Mouse (Mus musculus) splenic B cell, adult 2 months (primary cell): Measurements from ENCODE around the gene Adcy7.
A peak's percentile ranks its signal among the peaks of the same experiment; 100 is the strongest.

Experiments
- DNase-seq: peaks from one replicate; pipeline ENCODE4 v3.0.0-alpha.2; 2011; ENCODE audit warnings: low read depth, low spot score
- H3K27me3 ChIP-seq: 2 replicates; pipeline ENCODE4 v1.6.1; 2012; ENCODE audit warnings: mild to moderate bottlenecking, low read length, moderate library complexity, mixed read lengths; ENCODE audit not compliant: control insufficient read depth, poor library complexity, insufficient read depth, severe bottlenecking
- H3K36me3 ChIP-seq: 2 replicates; pipeline ENCODE4 v1.6.1; 2012; ENCODE audit warnings: mild to moderate bottlenecking, low read length, moderate library complexity, mixed read lengths; ENCODE audit not compliant: control insufficient read depth, poor library complexity, insufficient read depth, severe bottlenecking

The Adcy7 gene

DNA sequence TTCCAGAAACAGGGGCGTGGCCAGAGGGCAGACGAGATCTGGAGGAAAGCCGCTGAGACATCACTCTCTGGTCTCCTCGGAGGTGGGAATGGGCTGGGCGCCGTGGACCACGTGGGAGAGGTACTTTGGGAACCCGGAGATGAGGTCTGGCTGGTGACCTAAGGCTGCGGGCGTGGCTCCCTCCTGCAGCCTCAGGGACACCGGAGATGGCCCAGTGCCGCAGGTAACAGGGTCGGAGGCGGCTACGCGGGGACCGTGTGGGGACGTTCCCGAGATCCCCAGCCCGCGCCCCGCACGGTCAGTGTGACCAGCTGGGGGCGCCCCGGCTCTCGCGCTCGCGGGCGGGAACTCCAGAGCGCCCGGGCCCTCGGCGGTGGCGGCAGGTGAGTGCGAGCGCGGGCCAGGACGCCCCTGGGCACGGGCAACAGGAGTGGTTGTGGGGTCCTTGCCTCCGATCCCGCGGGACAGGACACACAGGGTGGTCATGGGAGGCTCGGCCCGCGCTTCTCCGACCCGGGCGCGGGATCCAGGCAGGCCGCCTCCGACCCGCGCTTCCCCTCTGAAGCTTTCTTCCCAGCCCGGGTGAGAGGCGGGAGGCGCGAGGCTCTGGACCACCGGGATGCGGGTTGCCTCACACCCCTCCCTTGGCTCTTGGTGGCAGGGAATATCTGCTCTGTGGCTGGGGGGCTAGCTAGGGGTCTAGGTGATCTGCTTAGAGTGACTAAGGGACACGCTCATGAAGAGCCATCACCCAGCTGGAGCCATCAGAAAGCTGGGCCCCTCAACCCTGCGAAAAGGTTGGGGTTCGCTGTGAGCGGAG, at the start of gene Adcy7:
TSS of gene Adcy7 (plus strand) at position 173 of the 820 bp plus-strand sequence.
- H3K27me3 ChIP-seq, result no peaks in the 10 kb centered on the region
- DNase-seq, result peak; percentile 73

DNA sequence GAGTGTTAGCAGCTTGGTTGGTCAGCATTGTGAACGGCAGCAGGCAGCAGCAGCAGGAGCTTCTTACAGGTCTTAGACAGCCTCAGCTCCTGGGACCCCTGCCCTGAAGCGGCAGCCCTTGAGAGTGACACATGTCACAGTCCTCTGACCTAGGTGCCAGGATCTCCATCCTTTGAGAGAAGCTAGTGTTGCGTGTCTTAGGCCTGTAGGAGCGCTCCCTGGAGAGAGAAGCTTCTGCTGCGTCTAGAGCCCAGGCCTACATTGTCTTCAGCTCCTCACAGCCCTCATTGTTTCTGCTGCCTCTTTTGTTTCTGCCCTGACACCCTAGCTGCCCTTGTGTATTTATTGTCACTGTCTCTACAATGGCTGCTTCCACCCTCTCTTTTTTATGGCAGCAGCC, 46.8 kb upstream of the Adcy7 start:
- no peaks in the 10 kb centered on the region for H3K27me3 ChIP-seq
- DNase-seq, result no peak
- no peaks in the 10 kb centered on the region for H3K36me3 ChIP-seq

More for the DNA sequence above, at the start of gene Adcy7:
- no peaks in the 10 kb centered on the region for H3K36me3 ChIP-seq

DNA sequence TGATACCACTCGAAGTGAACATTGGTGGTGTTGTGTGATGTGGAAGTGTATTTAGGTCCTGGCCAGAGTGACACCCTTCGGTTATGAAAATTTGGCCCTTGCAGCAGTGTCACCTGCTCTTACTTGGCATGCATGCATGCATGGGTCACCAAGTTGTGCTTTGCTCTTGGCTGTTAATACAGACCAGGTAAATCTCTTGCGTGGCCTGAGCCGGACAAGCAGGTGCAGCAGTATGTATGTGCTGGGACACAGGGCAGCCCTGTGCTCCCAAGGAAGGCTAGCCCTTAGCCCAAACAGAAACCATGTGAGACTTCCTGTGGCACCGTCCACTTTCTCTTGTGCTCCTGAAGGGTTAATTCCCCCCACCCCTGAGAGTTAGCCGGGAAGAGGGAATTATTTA, 44.4 kb upstream of the Adcy7 start:
- Histone ChIP-seq H3K36me3 (no peaks in the 10 kb centered on the region), H3K27me3 (no peaks in the 10 kb centered on the region)
- DNase-seq, result no peak

DNA sequence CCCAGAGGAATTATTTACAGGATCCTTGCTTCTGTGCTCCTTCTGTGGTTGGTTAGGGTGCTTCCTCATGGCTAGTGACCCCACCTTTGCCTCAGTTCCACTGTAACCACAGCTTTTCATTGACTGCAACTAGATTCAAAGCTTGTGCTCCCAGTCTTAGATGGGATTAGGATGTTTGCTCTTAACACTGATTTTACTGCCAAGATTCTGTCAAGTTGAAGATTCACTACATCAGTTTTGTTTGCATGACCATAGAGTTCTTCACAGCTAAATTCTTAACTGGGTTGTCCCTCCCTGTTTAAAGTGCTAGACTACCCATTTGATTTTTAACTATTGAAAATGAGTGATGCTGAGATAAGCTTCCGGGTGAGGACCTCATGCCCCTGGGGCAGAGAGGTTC, 43.9 kb upstream of the Adcy7 start:
- no peak for DNase-seq
- Histone ChIP-seq H3K27me3 (no peaks in the 10 kb centered on the region), H3K36me3 (no peaks in the 10 kb centered on the region)

GRCm38 (mm10) chr8:88228800-88229199, 43.4 kb upstream of the Adcy7 start:
- no peaks in the 10 kb centered on the region for H3K36me3 ChIP-seq
- DNase-seq, result peak; percentile 22

DNA sequence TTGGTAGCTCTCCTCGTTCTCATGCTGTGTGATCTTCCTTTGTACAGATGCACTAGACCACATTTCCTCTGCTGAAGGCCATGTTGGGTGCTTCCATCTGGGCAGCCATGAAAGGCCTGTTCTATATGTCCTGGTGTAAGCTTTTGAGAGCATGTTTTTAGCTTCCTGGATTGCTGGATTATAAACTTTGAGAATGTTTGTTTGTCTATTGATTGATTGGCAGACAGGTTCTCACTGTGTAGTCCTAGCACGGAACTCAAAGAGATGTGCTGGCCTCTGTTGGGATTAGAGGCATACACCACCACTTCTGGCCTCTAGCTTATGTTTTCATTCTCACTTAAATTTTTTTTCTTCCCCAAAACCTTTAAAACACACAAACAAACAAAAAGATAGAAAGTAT, 35.5 kb upstream of the Adcy7 start:
- Histone ChIP-seq H3K36me3 (no peaks in the 10 kb centered on the region), H3K27me3 (no peaks in the 10 kb centered on the region)
- no peak for DNase-seq

More at GRCm38 (mm10) chr8:88228800-88229199, 43.4 kb upstream of the Adcy7 start:
- H3K27me3 ChIP-seq, result no peaks in the 10 kb centered on the region

GRCm38 (mm10) chr8:88237606-88238005, 34.6 kb upstream of the Adcy7 start:
- Histone ChIP-seq H3K36me3 (no peaks in the 10 kb centered on the region), H3K27me3 (no peaks in the 10 kb centered on the region)
- DNase-seq, result no peak

DNA sequence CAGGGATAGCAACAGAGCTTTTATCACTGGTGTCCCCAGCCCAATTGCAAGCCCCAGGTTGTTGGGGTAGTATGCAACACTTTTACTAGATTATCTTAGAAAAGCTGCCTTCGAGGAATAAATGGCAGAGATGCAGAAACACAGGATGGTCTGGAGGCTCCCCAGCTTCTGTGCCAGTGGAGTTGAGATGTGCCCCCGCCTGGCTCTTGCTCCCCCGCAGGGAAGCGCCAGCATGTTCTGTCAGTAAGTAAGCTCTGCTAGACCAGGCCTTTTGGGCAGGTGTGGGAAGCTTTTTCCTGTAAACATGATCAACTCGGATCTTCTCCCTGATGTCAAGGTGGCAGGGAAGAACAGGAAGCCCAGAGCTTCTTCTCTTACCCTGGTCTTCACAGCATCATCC, 32.9 kb upstream of the Adcy7 start:
- no peaks in the 10 kb centered on the region for H3K36me3 ChIP-seq
- no peak for DNase-seq
- H3K27me3 ChIP-seq, result no peaks in the 10 kb centered on the region

GRCm38 (mm10) chr8:88241871-88242270, 30.3 kb upstream of the Adcy7 start:
- DNase-seq, result peak; percentile 58
- no peaks in the 10 kb centered on the region for H3K27me3 ChIP-seq
- H3K36me3 ChIP-seq, result 0 out of 2 replicates have a peak, but pooled peaks cover 2% of the 10 kb centered on the region

DNA sequence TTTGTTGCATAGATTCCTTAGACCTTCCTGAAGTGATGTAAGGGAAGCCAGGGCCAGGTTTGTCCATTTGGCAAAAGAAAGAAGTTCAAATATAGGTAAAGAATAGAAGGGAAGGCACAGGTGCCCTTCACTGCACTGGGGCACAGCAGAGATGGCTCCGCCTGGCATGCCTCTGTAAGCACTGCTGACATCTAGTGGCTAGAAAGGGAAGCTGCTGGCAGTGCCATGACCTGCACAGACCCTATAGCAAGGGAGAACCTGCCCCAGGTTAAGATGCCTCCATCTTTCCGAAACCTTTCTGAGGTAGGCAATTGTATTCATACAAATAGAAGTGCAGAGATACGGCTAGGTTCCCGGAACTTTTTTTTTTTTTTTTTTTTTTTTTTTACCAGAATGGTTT, 27.9 kb upstream of the Adcy7 start:
- Histone ChIP-seq H3K27me3 (no peaks in the 10 kb centered on the region), H3K36me3 (0 out of 2 replicates have a peak, but pooled peaks cover 4% of the 10 kb centered on the region)
- peak; percentile 75 for DNase-seq

- H3K27me3 ChIP-seq, result no peaks in the 10 kb centered on the region
- peak; percentile 43 for DNase-seq
- peaks cover 19% of the 10 kb centered on the region for H3K36me3 ChIP-seq
These were observed 19.4 kb upstream of the Adcy7 start for GRCm38 (mm10) chr8:88252791-88253190.

GRCm38 (mm10) chr8:88254957-88255356, 17.2 kb upstream of the Adcy7 start:
- H3K36me3 ChIP-seq, result peaks cover 21% of the 10 kb centered on the region

DNA sequence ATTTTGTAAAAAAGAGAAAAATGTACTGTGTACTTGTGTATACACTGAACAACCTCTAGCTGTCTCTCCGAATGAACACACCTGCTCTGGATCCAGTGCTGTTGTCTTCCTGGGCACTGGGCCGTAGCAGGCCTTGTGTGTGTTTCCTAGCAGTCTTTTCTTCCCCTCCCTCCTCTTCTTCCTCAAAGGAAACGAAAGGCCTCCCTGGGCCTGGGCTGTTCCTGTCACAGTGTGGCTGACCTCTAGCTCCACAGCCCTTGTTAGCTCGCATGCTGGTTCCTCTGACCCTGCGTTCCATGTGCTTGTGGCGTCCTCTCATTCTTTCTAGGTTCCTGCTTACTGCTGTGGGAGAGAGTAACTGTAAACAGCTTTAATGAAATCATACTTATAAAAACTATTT, 14.2 kb upstream of the Adcy7 start:
- no peak for DNase-seq
- peaks cover 14% of the 10 kb centered on the region for H3K36me3 ChIP-seq
- no peaks in the 10 kb centered on the region for H3K27me3 ChIP-seq

More at GRCm38 (mm10) chr8:88254957-88255356, 17.2 kb upstream of the Adcy7 start:
- H3K27me3 ChIP-seq, result no peaks in the 10 kb centered on the region
- no peak for DNase-seq

- no peak for DNase-seq
- H3K36me3 ChIP-seq, result peaks cover 14% of the 10 kb centered on the region
- H3K27me3 ChIP-seq, result no peaks in the 10 kb centered on the region
These were observed 13.7 kb upstream of the Adcy7 start for GRCm38 (mm10) chr8:88258544-88258943.

- H3K27me3 ChIP-seq, result no peaks in the 10 kb centered on the region
- DNase-seq, result no peak
- peaks cover 7% of the 10 kb centered on the region for H3K36me3 ChIP-seq
These were observed 11.7 kb upstream of the Adcy7 start for GRCm38 (mm10) chr8:88260466-88260980.
